Mouse (Mus musculus): ENCODE measurements at regions not wholly inside any gene's neighbourhood (a gene's known extent, or its start where the extent isn't known, plus 50 kb on each side); places are given as distances from the start of the nearest gene placed in this dataset.

GRCm38 (mm10) chr8:112390108-112390507 lies 179.7 kb upstream of the Cntnap4 start:
- no peak for TF ChIP-seq CTCF (IDR thresholded peaks at IDR 0.05; ENCODE audit: extremely low read depth, insufficient read depth, low read length)
- TF ChIP-seq POLR2A (IDR thresholded peaks at IDR 0.05; ENCODE audit: extremely low read depth, insufficient read depth, low read length), result no peak
